Mouse (Mus musculus): Measurements from ENCODE around the gene Smcr8. TPM values are rescaled to one million over a fixed set of nuclear protein-coding genes. Genes with fewer than 3 reads are reported as not detected.

The Smcr8 gene
- polyA plus RNA-seq, 1 experiment from 2014 or later, result 7.2 TPM

- ATAC-seq (ENCODE audit: low read depth) (no peak), DNase-seq (ENCODE audit: low spot score) (no peak)
- H3K4me2 ChIP-seq (ENCODE audit: low read depth, low read length), result no peak overlapping the region
- H3K36me3 ChIP-seq (ENCODE audit: control insufficient read depth, insufficient read depth, low read length), result peaks cover 57% of the 10 kb centered on the region
- H3K4me1 ChIP-seq (ENCODE audit: control insufficient read depth, insufficient read depth, low read length), result no peaks in the 10 kb centered on the region
- no peak overlapping the region for H3K27ac ChIP-seq (replicated peaks; ENCODE audit: low read depth, low read length)
- no peaks in the 10 kb centered on the region for H3K9me3 ChIP-seq (ENCODE audit: control insufficient read depth, low read length)
- no peaks in the 10 kb centered on the region for H3K27me3 ChIP-seq (replicated peaks; ENCODE audit: control insufficient read depth, insufficient read depth, low read length)
- H3K9ac ChIP-seq (ENCODE audit: low read depth, low read length), result no peak overlapping the region
- no peak overlapping the region for H3K4me3 ChIP-seq (ENCODE audit: low read depth, low read length)
These were observed 39.9 kb upstream of the Smcr8 start for GRCm38 (mm10) chr11:60737450-60737849.

- no peaks in the 10 kb centered on the region for H3K4me1 ChIP-seq (ENCODE audit: control insufficient read depth, insufficient read depth, low read length)
- DNase-seq (ENCODE audit: low spot score) (no peak), ATAC-seq (ENCODE audit: low read depth) (no peak)
- no peaks in the 10 kb centered on the region for H3K27me3 ChIP-seq (replicated peaks; ENCODE audit: control insufficient read depth, insufficient read depth, low read length)
- no peak overlapping the region for H3K27ac ChIP-seq (replicated peaks; ENCODE audit: low read depth, low read length)
- no peaks in the 10 kb centered on the region for H3K9me3 ChIP-seq (ENCODE audit: control insufficient read depth, low read length)
- WGBS, result 81% methylated on average over 3 of the region's 3 CpGs
- no peak overlapping the region for H3K4me3 ChIP-seq (ENCODE audit: low read depth, low read length)
- H3K36me3 ChIP-seq (ENCODE audit: control insufficient read depth, insufficient read depth, low read length), result peaks cover 61% of the 10 kb centered on the region
- H3K4me2 ChIP-seq (ENCODE audit: low read depth, low read length), result no peak overlapping the region
- no peak overlapping the region for H3K9ac ChIP-seq (ENCODE audit: low read depth, low read length)
These were observed 37.0 kb upstream of the Smcr8 start for GRCm38 (mm10) chr11:60740321-60740720.

GRCm38 (mm10) chr11:60755570-60755969 lies 21.8 kb upstream of the Smcr8 start:
- Histone ChIP-seq H3K9me3 (ENCODE audit: control insufficient read depth, low read length) (no peaks in the 10 kb centered on the region), H3K27ac (replicated peaks; ENCODE audit: low read depth, low read length) (no peak overlapping the region), H3K4me1 (ENCODE audit: control insufficient read depth, insufficient read depth, low read length) (no peaks in the 10 kb centered on the region), H3K36me3 (ENCODE audit: control insufficient read depth, insufficient read depth, low read length) (peaks cover 87% of the 10 kb centered on the region), H3K4me3 (ENCODE audit: low read depth, low read length) (no peak overlapping the region), H3K9ac (ENCODE audit: low read depth, low read length) (no peak overlapping the region), H3K4me2 (ENCODE audit: low read depth, low read length) (no peak overlapping the region), H3K27me3 (replicated peaks; ENCODE audit: control insufficient read depth, insufficient read depth, low read length) (no peaks in the 10 kb centered on the region)
- DNase-seq (ENCODE audit: low spot score) (no peak), ATAC-seq (ENCODE audit: low read depth) (no peak)
- WGBS, result 95% methylated on average over 7 of the region's 7 CpGs

DNA sequence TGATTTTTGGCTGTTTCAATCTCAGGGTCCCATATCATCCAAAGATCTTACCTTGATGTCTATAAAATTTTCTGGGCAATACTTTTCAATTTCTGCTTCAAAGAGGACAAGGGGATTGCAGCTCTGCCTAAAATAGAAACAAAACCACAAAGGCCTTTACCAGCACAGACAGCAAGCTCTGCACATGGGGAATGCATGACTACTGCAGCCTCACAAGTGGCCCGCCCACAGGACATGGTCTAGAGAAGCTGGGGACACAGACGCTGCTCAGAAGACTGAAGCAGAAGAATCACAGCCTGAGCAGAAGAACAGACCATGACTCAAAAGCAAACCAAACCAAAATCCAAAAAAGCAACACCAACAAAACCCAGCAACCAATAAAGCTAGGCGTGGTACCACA lies 15.6 kb upstream of the Smcr8 start:
- no peaks in the 10 kb centered on the region for H3K27me3 ChIP-seq (replicated peaks; ENCODE audit: control insufficient read depth, insufficient read depth, low read length)
- H3K4me3 ChIP-seq (ENCODE audit: low read depth, low read length), result no peak overlapping the region
- no peak overlapping the region for H3K27ac ChIP-seq (replicated peaks; ENCODE audit: low read depth, low read length)
- no peak overlapping the region for H3K4me2 ChIP-seq (ENCODE audit: low read depth, low read length)
- ATAC-seq (ENCODE audit: low read depth) (no peak), DNase-seq (ENCODE audit: low spot score) (no peak)
- peaks cover 57% of the 10 kb centered on the region for H3K36me3 ChIP-seq (ENCODE audit: control insufficient read depth, insufficient read depth, low read length)
- H3K9me3 ChIP-seq (ENCODE audit: control insufficient read depth, low read length), result no peaks in the 10 kb centered on the region
- 85% methylated on average over 3 of the region's 3 CpGs for WGBS
- no peak overlapping the region for H3K9ac ChIP-seq (ENCODE audit: low read depth, low read length)
- no peaks in the 10 kb centered on the region for H3K4me1 ChIP-seq (ENCODE audit: control insufficient read depth, insufficient read depth, low read length)

GRCm38 (mm10) chr11:60766969-60767368 lies 10.4 kb upstream of the Smcr8 start:
- 89% methylated on average over 4 of the region's 4 CpGs for WGBS
- ATAC-seq (ENCODE audit: low read depth) (no peak), DNase-seq (ENCODE audit: low spot score) (no peak)
- peaks cover 12% of the 10 kb centered on the region; the same call in 1 of the 2 replicates for H3K36me3 ChIP-seq (ENCODE audit: control insufficient read depth, insufficient read depth, low read length)
- no peaks in the 10 kb centered on the region for H3K27me3 ChIP-seq (replicated peaks; ENCODE audit: control insufficient read depth, insufficient read depth, low read length)
- no peaks in the 10 kb centered on the region for H3K9me3 ChIP-seq (ENCODE audit: control insufficient read depth, low read length)
- no peak overlapping the region for H3K4me2 ChIP-seq (ENCODE audit: low read depth, low read length)
- no peak overlapping the region for H3K27ac ChIP-seq (replicated peaks; ENCODE audit: low read depth, low read length)
- H3K4me1 ChIP-seq (ENCODE audit: control insufficient read depth, insufficient read depth, low read length), result no peaks in the 10 kb centered on the region
- H3K9ac ChIP-seq (ENCODE audit: low read depth, low read length), result no peak overlapping the region
- H3K4me3 ChIP-seq (ENCODE audit: low read depth, low read length), result no peak overlapping the region

DNA sequence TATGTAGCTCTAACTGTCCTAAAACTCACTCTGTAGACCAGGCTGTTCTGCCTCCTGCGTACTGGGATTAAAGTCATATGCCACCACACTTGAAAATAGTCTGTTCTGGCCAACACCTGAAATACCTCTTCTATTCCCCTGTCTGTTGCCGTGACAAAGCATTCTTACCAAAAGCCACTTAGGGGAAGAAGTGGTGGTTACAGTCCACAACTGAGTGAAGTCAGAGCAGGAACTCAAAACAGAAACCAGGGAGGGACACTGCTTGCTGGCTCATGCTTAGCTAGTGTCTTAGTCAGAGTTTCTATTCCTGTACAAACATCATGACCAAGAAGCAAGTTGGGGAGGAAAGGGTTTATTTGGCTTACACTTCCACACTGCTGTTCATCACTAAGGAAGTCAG lies 8.0 kb upstream of the Smcr8 start:
- Histone ChIP-seq H3K36me3 (ENCODE audit: control insufficient read depth, insufficient read depth, low read length) (no peaks in the 10 kb centered on the region; the same call in 1 of the 2 replicates), H3K27me3 (replicated peaks; ENCODE audit: control insufficient read depth, insufficient read depth, low read length) (no peaks in the 10 kb centered on the region), H3K4me2 (ENCODE audit: low read depth, low read length) (no peak overlapping the region), H3K27ac (replicated peaks; ENCODE audit: low read depth, low read length) (no peak overlapping the region), H3K9me3 (ENCODE audit: control insufficient read depth, low read length) (no peaks in the 10 kb centered on the region), H3K4me1 (ENCODE audit: control insufficient read depth, insufficient read depth, low read length) (no peaks in the 10 kb centered on the region), H3K4me3 (ENCODE audit: low read depth, low read length) (no peak overlapping the region), H3K9ac (ENCODE audit: low read depth, low read length) (no peak overlapping the region)
- no peak for ATAC-seq (ENCODE audit: low read depth)
- no peak for DNase-seq (ENCODE audit: low spot score)
- WGBS, result 83% methylated on average over 2 of the region's 2 CpGs

DNA sequence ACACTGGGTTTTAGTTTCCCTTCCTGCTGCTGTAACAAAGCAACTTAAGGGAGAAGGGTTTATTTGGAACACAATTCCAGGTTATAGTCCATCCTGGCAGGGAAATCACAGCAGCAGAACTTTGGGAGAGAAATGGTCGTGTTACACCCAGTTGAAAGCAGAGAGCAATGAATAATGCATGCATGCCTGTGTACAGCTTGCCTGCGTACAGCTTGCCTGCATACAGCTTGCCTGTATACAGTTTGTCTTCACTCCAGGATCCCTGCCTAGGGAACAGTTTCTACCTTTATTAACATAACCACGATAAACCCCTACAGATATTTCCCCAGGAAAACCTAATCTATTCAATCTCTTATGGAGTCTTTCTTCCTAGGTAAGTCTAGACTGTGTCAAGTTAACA lies 6.5 kb upstream of the Smcr8 start:
- no peak overlapping the region for H3K9ac ChIP-seq (ENCODE audit: low read depth, low read length)
- peaks cover 8% of the 10 kb centered on the region for H3K4me1 ChIP-seq (ENCODE audit: control insufficient read depth, insufficient read depth, low read length)
- H3K27ac ChIP-seq (replicated peaks; ENCODE audit: low read depth, low read length), result no peak overlapping the region
- no peak overlapping the region for H3K4me2 ChIP-seq (ENCODE audit: low read depth, low read length)
- H3K36me3 ChIP-seq (ENCODE audit: control insufficient read depth, insufficient read depth, low read length), result no peaks in the 10 kb centered on the region; the same call in 1 of the 2 replicates
- WGBS, result 78% methylated on average over 3 of the region's 3 CpGs
- H3K9me3 ChIP-seq (ENCODE audit: control insufficient read depth, low read length), result no peaks in the 10 kb centered on the region
- no peaks in the 10 kb centered on the region for H3K27me3 ChIP-seq (replicated peaks; ENCODE audit: control insufficient read depth, insufficient read depth, low read length)
- no peak overlapping the region for H3K4me3 ChIP-seq (ENCODE audit: low read depth, low read length)
- ATAC-seq (ENCODE audit: low read depth) (no peak), DNase-seq (ENCODE audit: low spot score) (no peak)

GRCm38 (mm10) chr11:60772161-60772560 lies 5.2 kb upstream of the Smcr8 start:
- Histone ChIP-seq H3K36me3 (ENCODE audit: control insufficient read depth, insufficient read depth, low read length) (no peaks in the 10 kb centered on the region), H3K4me1 (ENCODE audit: control insufficient read depth, insufficient read depth, low read length) (peaks cover 12% of the 10 kb centered on the region), H3K27ac (replicated peaks; ENCODE audit: low read depth, low read length) (no peak overlapping the region), H3K4me2 (ENCODE audit: low read depth, low read length) (no peak overlapping the region), H3K4me3 (ENCODE audit: low read depth, low read length) (no peak overlapping the region), H3K27me3 (replicated peaks; ENCODE audit: control insufficient read depth, insufficient read depth, low read length) (no peaks in the 10 kb centered on the region), H3K9ac (ENCODE audit: low read depth, low read length) (no peak overlapping the region), H3K9me3 (ENCODE audit: control insufficient read depth, low read length) (no peaks in the 10 kb centered on the region)
- WGBS, result 83% methylated on average over 4 of the region's 4 CpGs
- ATAC-seq (ENCODE audit: low read depth) (no peak), DNase-seq (ENCODE audit: low spot score) (no peak)

DNA sequence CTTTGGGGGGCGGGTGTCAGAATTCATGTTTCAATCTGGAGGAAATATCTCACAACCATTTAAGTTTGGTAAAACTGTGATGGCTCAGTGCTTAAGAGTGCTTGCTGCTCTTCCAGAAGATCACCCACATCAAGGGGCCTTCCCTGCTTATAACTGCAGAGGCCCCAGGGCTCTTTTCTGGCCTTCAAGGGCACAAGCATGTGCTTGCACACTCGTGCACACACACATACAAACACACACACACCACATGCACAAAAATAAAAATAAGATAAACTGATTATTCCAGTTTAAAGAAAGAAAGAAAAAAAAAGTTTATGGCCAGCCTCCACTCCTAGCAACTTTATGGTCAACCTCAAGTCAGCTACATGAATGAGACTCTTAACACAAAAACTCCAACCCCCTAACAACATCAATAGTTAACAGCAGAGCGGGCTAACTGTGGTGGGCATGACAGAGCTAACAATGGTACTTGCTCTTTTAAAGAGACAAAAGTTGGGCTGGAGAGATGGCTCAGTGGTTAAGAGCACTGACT lies 3.1 kb upstream of the Smcr8 start:
- Histone ChIP-seq H3K4me3 (ENCODE audit: low read depth, low read length) (no peak overlapping the region), H3K4me1 (ENCODE audit: control insufficient read depth, insufficient read depth, low read length) (peaks cover 24% of the 10 kb centered on the region), H3K27ac (replicated peaks; ENCODE audit: low read depth, low read length) (no peak overlapping the region), H3K9ac (ENCODE audit: low read depth, low read length) (no peak overlapping the region), H3K9me3 (ENCODE audit: control insufficient read depth, low read length) (no peaks in the 10 kb centered on the region), H3K36me3 (ENCODE audit: control insufficient read depth, insufficient read depth, low read length) (peaks cover 9% of the 10 kb centered on the region; the same call in 1 of the 2 replicates), H3K27me3 (replicated peaks; ENCODE audit: control insufficient read depth, insufficient read depth, low read length) (no peaks in the 10 kb centered on the region), H3K4me2 (ENCODE audit: low read depth, low read length) (no peak overlapping the region)
- ATAC-seq (ENCODE audit: low read depth) (no peak), DNase-seq (ENCODE audit: low spot score) (no peak)
- WGBS, result 90% methylated on average over 3 of the region's 3 CpGs
